Mouse (Mus musculus) erythroid progenitor cell, adult 5-6 weeks (primary cell): ENCODE measurements around the gene Phyhd1. TPM values are rescaled to one million over a fixed set of nuclear protein-coding genes. Genes with fewer than 3 reads are reported as not detected.

Experiments used
- ATAC-seq: replicated peaks from 2 replicates; pipeline ENCODE4 v1.8.0; 2016; ENCODE audit warnings: moderate number of reproducible peaks, mild to moderate bottlenecking, moderate TSS enrichment, inconsistent platforms; ENCODE audit not compliant: poor library complexity, low FRiP score, severe bottlenecking
- total RNA-seq, 2 experiments: library from RNA; stranded (forward) in 1 of 2; stranded (reverse) in 1 of 2; fragments of 150-400 nt in 1 of 2; fragments of 186-747, 209-891 nt in 1 of 2; gene quantifications; 2 replicates each; pipeline versions ENCODE4 v1.2.3 to v1.2.4; 2015 to 2017; ENCODE audit warnings: low replicate concordance in 2 of 2

Gene Phyhd1
- total RNA-seq (2015; ENCODE audit: low replicate concordance): 6.1 and 11.3 TPM in 2 replicates
- 2.8 and 9.6 TPM in 2 replicates for total RNA-seq (2017; ENCODE audit: low replicate concordance)

- no peak for ATAC-seq
Observed at GRCm38 (mm10) chr2:30265767-30266253, at the start of gene Phyhd1. Gene Phyhd1 (plus strand): TSS chr2:30266203.

GRCm38 (mm10) chr2:30216293-30216692, 49.7 kb upstream of the Phyhd1 start:
- no peak for ATAC-seq

DNA sequence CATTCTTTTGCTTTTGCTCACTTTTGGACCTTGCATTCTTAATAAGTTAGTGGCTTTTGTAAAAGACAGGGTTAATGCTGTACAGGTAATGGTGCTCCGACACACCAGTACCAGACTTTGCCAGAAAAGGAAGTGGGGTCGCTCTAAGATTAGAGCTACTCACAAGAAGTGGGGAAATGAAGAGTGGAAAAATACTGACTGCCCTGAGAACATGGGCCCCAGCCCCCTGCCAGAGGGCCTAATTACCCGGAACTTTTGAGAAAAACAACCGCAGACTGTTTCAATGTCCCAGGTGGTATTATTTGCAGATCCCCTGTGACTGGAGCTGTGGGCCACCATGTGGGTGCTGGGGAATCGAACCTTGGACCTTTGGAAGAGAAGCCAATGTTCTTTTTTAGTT, 30.4 kb upstream of the Phyhd1 start:
- no peak for ATAC-seq

- ATAC-seq: 0 out of 2 replicates have a peak, but pooled peaks have one; percentile 0
Observed at GRCm38 (mm10) chr2:30236426-30237198, 29.4 kb upstream of the Phyhd1 start.

DNA sequence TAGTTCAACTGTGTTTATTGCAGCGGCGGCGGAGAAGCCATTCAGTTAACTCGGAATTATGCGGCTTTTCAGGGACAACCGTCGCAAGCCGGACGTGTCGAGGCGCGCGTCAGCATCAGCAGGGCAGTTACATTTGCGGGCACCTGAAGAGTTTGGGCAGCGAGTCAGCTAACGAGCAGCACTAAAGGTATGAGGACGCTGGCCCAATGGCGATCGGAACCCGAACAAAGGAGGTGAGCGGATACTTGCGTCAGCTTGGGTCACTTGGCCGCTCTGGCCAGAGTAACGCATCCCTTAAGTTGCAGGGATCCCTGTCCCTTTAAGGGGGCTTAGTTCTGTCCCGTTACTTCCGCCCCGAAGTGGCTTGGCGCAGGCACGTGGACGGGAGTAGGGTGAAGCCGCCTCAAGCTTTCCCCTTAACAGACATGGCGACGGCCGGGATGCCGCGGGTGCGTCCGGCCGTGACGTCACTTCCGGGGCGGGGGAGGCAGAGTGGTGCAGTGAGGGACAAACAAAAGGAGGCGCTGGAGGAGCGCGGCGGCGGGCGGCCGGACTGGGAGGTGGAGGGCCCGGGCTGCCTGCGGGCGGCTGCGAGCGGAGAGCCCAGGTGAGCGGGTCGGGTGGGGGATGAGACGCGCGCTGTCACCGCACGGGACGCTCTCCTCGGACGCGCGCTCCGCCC, 28.7 kb upstream of the Phyhd1 start, which contains the start of gene Lrrc8a:
Lrrc8a (plus strand) TSS at position 517 of the 682 bp plus-strand sequence.
- peak; percentile 86 for ATAC-seq

DNA sequence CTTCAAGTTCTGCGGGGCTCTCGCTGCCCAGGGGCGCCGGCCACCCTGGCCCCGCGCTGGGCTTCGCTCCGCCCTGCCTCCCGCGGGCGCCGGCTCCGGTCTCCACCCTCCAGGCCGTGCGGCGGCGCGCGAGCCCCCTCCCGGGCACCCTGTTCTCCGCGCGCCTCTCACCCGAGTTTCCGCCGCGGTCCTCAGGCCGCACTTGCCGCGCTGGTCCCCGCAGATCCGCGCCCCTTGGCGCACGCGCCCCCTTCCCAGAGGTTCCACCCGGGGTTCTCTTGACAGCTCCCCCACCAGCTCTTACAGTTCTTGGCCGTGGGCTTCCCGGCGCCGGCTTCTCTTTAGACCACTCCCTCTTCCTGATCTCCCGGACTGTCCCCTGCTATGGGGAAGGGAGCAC, 28.1 kb upstream of the Phyhd1 start:
- peak; percentile 30 for ATAC-seq

DNA sequence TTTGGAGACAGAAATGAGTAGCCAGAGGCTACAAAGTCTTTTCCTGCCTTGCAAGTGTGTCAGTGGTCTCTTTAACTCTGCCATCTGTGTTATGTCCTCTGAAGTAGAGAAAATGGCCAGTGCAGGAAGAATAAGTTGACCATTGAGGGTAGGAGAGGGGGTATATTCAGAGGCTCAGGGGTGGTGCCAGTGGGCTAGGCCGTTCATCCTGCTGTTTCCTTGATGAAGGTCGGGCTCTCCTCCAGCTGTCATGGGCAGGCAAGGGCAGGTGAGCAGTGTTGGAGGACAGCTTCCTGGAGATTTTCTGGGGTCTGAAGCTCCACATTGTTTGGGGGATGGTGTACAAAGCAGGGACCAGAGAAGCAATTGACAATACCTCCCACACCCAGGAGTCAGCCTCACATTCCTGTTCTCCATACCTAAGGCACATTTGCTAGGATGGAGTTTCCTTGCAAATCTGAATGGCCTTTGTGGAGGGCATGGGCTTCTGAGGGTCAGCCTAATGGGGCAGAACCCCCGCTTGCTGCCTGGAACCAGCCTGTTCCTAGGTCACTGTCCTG, 27.0 kb upstream of the Phyhd1 start:
- no peak for ATAC-seq

DNA sequence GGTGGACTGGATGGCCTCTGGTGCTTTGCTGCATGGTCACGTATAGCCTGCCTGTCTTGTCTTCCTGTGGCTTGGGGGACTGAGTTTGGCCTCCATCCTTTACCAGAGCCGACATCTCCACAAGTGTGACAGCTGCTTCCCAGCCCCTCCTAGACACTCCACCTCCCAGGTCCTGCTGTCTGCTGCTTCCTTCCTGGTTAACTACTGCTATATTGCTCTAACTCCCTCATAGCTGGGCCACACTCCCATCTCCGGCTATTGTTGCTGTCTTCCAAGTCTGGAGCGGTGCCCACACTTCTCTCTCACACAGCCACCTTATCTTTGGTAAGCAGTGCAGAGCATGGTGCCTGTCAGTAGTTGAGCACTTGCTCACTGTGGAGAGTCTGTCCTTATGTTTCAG, 26.2 kb upstream of the Phyhd1 start:
- peak; percentile 67 for ATAC-seq

DNA sequence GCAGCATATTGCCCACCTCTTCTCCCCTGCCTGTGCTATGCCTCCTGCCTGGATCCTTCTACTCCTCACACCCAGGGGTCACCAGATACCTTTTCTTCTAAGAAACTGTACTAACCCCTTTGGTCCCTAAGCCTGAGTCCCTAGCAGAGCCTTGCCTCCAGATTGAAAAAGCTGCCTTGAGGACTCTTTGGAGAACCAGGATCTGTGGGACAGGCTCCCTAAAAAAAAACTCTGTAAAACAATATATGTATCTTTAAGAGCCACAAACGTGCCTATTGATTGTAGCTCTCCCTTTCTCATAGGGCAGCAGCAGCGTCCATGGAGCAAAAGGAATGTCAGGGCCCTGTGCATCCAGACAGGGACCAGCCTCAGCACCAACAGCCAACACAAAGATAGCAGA, 25.7 kb upstream of the Phyhd1 start, which contains the start of gene Gm28035:
Gm28035 (plus strand) TSS at position 301 of the 400 bp plus-strand sequence.
- ATAC-seq: no peak

DNA sequence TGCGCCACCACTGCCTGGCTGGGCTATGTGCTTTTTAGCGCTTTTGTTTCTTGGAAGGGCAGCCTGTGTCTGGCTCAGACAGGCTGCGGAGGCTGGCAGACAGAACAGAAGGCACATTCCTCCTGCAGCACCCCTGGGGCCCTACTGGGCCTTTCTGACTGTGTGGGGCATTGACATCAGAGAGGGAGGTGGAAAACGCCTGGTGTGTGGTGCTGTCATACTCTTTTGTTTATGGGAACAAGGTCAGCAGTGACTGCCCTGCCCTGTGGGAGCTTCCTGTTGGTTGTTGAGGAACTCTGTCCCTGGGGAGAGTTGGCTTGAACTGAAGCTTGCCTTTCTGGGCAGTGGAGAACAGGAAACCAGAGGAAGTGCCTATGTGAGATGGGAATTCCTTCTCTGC, 23.5 kb upstream of the Phyhd1 start:
- no peak for ATAC-seq

DNA sequence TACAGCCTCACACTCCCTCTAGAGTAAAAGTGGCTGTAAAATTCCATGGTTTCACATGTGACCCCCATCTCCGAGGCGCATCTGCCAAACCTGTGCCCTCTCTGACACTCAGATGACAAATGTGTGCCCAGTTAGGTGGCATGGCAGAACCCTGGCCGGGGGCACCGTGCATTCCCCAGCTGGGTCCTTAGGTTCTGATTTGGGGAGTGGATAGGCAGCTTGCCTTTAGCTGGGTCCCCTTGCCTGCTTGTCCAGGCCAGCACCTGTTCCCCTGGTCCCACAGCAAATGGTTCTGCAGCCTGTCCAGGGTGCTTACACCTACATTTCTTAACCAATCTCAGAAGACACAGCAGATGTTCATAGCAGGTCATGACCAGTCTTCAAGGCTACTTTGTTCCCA, 22.6 kb upstream of the Phyhd1 start:
- no peak for ATAC-seq

DNA sequence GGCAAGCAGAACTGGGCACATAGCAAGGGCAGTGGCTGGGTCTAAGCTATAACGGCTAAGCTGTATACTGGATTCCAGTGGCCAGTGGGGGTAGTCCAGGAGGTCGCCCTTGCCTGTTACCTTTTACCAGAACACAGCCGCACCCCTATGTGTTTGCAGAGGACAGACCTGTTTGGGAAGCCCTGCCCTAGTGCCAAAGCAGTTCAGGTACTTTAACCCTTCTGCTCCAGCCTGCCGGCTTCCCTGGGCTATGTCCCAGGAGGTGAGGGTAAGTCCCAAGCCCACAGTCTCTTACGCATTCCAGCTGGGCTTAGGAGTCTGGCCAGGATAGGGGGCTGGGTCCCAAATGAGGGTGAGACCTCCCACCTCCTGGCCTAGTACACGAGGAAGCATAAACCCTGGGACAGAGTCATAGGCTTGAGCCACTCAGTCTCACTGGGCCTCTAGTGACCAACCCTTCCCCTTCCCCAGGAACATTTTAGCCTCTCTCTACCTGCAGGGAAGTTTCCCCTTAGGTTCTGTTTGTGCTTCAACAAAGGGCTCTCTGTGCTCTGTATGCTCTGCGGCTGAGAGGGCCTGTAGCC, 21.3 kb upstream of the Phyhd1 start:
- no peak for ATAC-seq

GRCm38 (mm10) chr2:30247036-30247435, 19.0 kb upstream of the Phyhd1 start:
- ATAC-seq: no peak

DNA sequence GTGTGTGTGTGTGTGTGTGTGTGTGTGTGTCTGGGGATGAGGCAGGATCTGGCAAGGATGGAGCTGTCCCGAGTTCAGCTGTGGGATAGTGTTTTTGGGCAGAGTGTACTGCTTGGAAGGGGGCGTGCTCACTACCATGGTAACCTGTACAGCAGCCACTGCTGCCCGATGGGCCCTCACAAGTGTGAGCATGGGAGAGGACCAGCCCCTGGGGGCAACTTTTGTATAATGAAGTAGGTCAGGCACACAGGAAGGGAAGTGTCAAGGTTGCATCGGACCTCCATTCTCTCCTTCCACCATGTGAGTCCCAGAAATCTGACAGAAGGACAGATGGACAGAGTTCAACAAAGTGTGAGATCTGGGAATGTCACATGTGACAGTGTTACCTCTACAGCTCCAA, 18.3 kb upstream of the Phyhd1 start:
- ATAC-seq: no peak

- no peak for ATAC-seq
Observed at GRCm38 (mm10) chr2:30249182-30249581, 16.8 kb upstream of the Phyhd1 start.

- no peak for ATAC-seq
Observed at GRCm38 (mm10) chr2:30250166-30251128, 15.6 kb upstream of the Phyhd1 start.

GRCm38 (mm10) chr2:30251417-30252104, 14.4 kb upstream of the Phyhd1 start:
- peak; percentile 48 for ATAC-seq

DNA sequence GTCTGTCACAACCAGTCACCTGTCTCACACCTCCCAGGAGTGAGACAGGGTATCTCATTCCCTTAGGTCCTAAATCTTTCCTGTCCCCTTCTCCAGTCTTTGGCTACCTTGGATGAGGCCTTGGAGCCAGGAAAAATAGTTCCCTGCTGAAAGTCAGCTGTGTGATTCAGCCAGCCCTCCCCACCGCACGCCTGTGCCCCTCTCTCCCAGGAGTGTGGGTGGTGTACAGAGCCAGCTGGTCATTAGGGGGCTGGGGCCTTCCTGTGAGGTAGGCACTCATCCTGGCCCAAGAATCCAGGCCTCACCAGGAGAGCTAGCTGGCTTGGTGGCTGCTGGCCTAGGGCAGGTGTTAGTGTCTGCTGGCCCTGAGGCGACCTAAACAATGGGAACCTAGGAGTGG, 13.5 kb upstream of the Phyhd1 start:
- ATAC-seq: no peak

- no peak for ATAC-seq
Observed at GRCm38 (mm10) chr2:30253809-30254208, 12.2 kb upstream of the Phyhd1 start.
